Mouse (Mus musculus) cerebellum, adult 9-11 months (tissue): ENCODE results near the gene Ptpn6.

Source experiments
- DNase-seq: peaks from one replicate; pipeline ENCODE4 v3.0.0; 2022

Gene Ptpn6

DNA sequence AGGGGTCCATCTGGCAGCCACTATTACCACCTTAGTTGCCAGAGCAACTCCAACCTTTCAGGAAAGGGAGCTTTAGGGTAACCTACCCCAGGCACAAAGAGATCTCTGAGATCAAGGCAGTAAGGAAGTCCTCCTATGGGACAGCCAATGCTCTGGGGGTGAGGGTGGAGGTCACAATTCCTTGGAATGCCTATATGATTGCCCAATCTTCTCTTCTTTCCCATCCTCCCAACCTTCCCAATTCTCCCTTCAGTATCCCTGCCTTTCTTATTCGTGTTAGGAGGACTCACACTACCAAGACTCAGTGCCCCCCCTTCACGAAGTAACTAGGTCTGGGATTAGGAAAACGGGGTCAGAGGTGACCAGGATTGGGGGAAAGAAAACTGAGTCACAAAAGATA is 16.8 kb upstream of the Ptpn6 start:
- no peak for DNase-seq

DNA sequence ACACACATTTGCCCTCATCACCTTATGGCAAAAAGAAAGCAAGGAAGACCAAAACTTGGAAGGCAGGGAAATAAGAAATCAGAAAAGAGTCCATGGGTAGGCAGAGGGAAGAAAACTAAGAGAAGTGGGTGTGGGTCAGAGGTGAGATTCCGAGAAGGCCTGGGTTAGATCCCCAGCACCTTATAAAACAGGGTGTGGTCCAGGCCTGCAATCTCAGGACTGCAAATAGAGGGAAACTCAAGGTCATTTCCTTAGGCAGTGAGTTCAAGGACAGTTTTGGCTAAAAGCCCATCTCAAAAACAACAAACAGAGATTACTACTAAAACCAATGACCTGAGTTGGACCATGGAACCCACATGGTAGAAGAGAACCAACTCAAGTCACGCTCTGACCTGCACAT is 15.3 kb upstream of the Ptpn6 start:
- no peak for DNase-seq

DNA sequence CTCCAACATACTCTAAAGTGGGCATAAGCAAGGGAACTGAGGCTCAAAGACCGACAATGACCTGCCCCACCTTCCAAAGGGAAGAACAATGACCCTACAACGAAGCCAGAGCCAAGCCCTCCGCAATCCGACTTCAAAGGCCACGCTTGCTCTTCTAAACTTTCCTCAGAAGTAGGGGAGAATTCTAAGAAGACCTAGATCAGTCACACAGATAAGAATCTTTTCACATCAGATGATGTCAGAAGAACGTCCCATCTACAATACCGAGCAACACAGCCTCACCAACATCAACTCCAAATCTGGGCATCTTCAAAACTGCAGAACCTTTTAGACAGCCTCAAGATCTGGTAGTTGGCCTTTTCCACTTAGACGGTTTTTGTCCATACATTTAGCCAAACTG is 11.9 kb upstream of the Ptpn6 start:
- no peak for DNase-seq

DNA sequence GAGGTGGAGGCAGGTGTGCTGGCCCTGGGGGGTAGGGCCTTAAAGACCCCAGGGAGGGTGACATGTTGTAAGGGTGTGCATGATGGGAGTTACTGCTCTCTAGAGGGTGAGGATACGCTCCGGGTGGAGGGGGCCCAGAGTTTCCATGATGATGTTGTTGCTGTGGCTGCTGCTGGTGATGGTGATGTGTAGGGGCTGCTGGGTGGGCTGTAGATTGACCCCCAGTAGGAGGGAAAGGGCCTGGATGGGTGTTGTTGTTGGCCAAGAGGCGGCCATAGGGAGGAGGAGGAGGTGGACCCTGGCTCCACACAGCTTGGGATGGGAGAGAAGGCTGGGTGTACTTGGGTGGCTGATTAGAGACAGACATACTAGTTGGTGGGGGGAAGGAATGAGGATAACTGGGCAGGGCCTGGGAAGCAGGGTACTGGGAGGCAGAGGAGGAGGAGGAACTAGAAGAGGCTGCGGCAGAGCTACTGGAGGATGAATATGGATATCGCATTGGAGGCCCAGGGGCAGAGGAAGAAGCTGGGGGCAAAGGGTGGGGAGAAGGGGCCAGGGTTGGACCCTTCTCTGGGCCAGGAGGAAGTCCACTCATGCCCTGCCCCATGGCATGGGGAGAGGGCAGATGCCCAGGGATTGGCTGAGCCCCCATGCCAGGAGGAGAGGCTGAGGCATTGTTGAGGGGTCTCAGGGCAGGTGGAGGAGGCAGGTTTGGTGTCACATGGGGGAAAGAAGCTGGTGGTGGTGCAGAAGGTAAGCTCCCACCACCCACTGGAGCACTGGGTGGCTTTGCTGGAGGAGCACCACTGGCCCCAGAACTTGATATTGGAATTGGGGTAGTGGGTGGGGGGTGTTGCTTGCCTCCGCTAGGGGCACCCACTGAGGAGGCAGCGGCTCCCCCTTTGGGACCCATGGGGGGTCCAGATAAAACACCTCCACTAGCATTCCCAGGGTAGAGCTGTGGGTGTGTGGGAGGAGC is 8.4 kb upstream of the Ptpn6 start:
- peak; percentile 67 for DNase-seq

DNA sequence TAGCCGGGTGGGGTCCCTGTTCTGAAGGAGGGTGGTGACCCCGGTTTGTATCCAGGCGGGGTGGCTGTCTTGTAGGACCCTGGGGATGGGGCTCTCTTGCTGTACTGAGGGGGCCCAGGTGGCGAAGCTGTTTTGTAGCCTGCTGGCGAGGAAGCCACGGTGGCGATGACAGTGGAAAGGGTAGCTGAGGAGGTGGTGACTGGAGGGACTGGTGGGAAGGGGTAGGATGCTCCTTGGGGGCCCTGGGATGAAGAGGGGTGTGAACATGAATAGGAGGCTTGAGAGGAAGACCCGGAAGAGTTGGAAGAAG is 7.7 kb upstream of the Ptpn6 start:
- no peak for DNase-seq

DNA sequence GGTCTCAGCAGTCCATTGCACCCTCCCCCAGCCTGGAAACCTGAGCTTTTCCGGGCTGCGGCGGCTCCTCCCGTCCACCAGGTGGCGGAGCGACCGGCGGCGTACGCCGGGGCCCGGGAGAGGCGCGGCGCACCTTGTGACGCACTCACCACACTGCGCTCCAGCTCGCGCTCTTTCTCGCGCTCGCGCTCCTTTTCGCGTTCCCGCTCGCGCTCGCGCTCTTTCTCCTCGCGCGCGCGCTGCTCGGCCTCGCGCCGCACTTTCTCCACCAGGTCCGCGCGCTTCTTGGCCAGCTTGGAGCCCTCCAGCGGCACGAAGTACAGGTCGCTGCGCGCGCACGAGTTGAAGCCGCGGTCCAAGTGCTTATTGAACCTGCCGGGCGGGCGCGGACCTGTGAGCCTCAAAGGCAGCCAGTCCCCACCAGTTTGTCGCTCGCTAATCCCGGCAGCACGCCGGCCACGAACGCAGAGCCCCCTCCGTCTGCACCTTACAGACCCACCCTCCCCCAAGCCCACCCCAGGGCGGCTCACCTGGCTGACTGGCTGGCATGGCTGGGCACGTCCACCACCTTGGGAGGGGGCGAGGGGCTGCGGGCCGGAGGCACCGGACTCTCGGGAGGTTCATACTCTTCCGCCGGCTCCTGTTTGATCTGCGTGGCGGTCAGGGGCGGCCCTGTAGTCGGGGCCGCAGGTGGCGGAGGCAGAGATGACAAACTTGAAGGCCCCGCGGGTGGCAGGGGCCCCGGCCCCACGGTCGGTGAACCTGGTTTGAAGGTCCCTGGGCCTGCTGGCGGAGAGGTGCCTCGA is 7.2 kb upstream of the Ptpn6 start:
- peak; percentile 97 for DNase-seq

DNA sequence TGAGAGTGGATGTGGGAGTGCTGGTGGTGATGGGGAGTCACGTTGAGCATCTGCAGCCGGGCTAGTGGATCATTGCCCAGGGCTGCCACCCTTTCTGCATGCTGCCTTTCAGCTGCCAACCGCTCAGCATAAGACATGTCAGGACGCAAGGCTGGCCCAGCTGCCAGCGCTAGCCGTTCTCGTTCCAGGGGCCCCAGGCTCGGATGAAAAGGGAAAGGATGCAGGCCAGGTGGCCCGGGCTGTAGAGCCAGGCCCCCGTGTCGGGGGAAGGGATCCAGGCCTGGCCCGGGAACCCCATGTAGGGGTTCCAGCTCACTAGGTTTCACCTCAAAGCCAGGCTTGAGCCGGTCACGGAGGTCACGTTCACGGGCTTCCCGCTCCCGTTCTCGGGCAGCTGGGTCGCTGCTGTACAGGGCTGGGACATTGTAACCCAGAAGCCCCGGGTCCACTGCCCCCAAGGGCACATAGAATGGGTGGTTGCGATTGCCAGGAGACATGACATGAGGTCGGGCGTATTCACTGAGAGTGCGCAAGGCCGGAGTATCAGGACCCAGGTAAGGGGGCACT is 6.3 kb upstream of the Ptpn6 start:
- DNase-seq: peak; percentile 86

DNA sequence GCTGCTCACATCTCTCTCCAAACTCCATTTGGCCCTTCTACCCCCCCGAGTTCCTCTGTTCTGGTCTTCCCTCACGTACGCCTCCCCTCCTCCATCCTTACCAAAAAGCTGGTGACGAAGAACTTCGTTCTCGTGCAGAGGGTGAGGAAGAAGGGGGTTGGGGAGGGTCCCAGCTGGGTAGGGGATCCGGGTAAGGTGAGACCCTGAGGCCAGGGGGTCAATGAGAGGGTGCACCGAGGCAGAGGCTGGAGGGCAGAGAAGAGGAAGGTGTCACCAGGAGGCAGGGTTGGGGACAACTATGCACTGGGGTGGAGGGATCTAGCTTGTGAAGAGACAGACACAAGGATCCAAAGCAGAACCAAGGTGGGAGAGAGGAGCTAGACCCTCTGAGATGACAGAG is 5.1 kb upstream of the Ptpn6 start:
- peak; percentile 66 for DNase-seq

DNA sequence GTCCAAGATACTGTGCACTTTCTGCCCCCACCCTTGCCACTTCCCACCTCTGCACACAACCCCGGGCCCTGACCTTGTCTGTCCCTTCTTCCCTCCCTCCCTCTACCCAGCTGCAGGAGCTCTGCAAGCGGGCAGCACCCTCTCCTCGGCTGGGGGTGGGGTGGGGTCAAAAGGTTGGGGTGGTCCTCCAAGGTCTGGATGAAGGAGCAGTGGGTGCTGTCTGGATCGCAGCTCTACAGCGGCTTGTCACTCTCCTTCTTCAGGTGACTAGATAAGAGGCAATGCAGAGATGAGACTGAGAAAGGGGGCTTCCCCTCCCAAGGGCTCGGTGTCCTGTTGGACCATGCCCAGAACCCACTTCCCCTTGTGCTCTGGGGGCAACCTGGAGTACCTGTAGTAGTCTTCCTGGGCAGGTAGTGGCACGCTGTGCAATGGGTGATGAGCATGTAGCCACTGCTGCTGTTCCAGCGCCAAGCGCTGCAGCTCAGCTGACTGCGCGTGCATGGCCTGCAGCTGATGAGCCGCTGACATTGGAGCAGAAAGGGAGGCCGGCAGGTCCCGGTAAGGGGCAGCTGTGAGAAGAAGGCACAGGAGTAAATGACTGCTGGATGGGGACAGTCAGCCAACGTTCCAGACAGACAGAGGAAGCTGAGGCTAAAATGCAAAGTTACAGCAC is 4.5 kb upstream of the Ptpn6 start:
- DNase-seq: peak; percentile 72

DNA sequence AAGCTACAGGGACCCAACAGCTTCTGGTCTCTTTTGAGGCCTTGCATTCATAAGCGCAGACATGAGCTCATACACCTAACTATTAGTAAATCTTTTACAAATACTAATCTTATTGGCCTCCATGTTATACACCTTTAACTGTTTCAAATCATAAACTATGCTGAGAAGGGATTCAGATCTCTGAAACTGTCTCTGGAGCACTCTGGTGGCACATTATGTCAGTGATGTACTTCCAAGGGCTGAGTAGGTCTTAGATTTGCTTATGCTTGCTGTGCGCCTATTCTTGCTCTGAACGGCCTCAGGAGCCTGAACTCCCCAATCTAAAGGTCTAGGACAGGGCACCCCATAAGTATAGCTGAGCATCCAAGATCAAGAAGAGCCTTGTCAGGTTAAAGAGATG is 3.3 kb upstream of the Ptpn6 start:
- DNase-seq: no peak

DNA sequence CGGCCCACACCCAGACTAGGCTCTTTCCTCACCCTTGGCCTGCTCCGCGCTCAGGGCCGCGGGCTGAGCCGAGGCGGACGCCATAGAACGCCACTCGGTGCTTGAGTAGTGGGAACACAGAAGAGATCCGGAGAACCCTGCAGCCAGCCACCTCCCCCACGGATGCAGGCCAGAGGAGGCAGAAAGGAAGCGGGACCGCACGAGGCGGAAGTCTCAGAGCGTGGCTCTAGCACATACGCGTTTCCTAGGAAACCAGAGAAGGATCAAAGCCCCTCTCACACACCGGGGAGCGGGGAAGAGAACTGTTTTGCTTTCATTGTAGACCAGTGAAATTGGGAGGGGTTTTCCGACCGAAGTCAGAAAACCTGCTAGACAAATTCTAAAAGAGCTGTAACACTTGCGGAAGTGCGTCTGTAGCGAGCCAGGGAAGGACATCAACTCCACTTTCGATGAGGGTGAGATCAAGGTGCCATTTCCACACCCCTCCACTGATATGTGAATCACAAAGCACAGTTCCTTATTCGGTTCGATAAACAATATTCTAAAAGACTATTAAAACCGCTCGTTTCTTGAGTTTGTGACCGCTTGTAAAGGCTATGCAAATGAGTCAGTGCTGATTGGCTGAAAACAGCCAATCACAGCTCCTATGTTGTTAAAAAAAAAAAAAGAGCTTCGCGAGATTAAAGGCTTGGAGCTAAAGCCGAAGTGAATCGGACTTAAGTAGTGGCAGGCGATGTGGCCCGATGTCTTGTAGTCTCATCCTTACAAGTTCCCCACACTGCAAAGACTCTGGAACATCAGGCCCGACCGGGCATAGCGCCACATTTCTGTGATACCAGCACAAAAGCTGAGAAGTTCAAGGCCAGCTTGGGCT is 2.6 kb upstream of the Ptpn6 start, which contains the start of gene Grcc10:
Gene Grcc10, minus strand, starts transcription at position 487 of the 874 bp plus-strand sequence.
- DNase-seq: peak; percentile 92

DNA sequence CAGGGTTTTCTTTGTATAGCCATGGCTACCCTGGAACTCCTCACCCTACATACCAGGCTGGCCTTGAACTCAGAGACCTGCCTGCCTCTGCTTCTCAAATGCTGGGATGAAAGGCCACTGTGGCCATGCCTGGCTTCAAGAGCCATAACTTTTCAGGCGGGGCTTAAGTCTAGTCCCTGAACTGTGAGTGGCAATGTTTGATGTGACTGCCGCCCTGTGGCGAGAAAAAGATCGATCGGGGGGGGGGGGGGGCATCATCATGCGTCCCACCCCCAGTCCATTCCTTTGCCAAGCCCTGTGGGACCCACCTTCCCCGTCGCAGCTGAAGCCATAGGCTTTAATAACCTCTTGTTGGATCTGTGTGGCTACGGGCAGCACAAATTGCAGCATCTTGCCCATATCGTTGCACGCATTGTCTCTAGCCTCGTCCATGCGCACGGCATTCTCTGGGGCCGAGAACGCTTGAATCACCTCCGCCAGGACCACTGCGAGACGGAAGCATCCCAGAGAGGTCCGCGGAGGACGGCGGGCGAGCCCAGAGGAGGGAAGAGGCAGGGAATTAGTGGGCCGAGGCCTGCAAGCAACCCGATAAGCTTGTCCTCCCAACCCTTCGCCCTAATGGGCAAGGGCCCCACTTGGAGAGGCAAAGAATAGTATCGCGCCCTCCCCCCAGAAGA is 1.8 kb upstream of the Ptpn6 start:
- peak; percentile 73 for DNase-seq

DNA sequence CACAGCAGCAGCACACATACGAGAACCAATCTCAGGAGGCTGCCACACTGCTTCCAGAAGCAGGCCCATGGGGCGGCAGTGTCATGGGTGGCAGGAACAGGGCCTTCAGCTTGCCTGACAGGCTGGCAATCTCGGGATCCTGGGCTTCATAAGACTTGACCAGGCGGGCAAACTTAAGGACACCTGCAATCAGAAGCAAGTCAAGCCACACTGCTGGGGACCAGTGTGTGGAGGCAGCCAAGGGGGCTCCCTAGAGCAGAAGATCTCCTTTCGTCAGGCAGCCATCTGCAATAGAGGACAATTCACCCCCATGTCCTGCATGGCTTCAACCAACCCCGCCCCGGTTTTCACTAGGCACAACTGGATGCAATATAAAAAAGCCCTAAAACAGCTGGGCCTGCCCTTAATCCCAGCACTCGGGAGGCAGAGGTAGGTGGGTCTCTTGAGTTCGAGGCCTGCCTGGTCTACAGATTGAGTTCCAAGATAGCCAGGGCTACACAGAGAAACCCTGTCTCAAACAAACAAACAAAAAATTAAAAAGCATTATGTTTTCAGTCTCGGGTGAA is 800 bp upstream of the Ptpn6 start:
- peak; percentile 53 for DNase-seq

DNA sequence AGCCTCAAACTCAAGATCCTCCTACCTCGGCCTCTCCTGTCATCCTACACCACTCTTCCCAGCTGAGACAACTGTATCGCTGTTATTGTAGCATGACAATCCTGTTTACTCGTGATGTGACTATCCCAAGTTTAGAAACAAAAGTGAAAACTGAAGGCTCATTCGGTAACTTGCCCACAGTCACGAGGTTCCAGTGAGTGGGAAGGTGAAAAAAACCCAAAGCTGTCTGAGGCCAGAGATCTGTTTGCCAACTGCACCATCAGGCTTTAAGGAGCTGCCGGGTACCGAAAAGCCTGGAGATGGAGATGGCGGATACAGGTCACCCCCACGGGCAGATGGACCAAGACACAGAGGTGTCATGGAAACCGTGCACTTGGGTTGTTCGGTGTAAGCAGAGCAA is 1.5 kb downstream of the Ptpn6 start:
- DNase-seq: no peak

DNA sequence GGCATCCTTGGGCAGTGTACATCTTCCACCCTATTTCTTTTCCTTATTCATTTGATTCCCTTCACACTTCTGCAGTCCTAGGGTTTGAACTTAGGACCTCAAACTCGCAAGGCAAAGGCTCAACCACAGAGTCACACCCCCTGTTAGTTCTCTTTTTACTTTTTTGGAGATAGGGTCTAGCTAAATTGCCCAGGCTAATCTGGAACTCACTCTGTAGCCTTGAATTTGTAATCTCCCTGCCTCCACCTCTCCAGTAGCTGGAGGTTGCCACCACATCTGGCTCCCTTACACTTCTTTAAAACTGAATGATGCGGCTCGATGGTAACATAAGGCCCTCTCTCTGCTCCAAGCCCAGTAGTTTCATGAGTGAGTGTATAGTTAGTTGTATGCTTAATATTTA is 4.1 kb downstream of the Ptpn6 start:
- DNase-seq: no peak

DNA sequence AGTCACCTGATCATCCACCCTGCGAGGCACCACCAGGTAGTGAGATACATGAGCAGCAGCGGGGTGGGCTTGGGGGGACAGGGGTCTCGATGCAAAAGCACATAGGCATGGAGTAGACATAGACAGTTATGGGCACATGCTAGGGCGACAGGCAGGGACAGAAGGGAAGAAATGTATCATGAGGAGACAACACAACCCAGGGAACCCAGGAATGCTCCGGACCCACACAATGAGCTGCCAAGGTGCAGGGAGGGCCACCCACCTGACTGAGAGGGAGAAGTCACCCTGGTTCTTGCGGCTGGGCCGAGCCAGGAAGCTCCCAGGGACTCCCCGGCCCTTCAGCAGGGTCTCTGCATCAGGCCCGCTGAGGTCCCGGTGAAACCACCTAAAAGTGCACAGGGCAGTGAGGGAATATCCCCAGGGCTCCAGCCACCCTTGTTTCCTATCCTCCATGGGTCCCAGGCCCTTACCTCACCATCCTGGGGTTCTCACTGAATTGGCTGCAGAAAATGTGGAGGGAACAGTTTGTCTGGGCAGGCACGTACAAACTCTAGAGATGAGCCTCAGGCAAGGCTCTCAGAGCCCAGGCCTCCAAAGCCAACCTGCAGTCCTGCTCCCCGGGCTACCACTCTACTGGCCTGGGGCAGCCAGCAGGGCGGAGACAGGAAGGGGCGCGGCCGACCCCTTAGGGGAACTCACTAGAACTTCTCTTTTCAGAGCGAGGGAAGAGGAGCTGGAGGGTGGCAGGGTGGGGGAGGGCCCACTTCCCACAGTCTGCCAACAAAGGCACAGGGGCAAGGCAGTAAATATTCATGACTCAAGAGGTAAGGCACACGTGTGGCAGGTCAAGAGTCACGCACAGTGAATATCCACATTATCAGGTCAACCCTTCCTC is 5.8 kb downstream of the Ptpn6 start:
- DNase-seq: no peak

DNA sequence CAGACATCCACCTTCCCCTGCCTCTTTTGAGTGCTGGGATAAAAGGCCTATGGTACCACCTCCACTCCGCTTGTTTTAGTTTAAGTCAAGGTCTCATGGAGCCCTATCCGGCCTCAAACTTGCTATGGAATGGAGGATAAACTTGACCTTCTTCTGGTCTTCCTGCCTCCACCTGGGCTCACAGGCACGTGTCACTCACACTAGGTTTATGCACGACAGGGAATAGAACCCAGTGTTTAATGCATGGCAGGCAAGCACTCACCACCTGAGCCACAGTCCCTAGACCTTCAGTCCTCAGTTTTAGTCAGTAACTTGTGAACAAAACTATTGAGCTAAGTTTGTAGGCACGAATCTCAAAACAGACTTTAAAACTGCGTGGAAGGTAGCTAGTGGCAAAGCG is 7.5 kb downstream of the Ptpn6 start:
- DNase-seq: no peak

DNA sequence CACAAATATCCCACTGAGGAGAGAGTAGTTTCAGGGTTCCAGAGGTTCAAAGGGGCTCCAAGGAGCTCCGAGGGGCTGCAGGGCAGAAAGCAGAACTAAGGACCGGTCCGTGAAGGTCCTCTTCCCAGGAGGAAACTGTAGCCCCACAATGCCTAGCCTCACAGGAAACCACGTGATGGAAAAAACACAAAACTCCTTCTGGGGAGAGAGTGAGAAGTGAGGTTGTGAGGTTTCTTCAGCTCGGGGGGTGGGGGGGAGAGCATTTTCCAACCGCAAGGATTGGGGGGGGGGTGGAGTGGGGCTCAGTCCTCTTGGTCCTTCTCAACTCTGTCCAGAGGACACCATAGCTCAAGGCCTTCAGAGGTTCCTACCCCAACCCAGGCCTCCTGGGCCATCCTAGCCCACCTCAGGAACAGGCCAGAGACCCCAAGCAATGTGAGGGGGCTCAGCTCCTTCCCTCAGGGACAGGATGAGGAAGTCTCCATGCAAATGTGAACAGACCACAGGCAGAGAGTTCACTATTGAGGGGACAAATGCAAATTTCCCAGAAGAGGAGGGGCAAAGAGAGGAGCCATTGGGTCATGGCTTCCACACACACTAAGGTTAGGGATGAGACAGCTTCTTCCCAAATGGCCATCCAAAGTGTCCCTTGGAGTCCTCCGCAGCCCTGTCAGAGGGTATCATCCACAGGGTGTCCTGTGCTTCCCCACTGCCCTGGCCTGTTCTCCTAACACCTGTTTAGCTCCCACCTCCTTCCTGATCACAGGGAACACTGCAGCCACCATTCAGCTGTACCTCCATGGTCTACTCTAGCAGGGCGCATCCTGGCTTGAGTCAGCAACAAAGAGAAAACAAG is 8.4 kb downstream of the Ptpn6 start:
- no peak for DNase-seq

DNA sequence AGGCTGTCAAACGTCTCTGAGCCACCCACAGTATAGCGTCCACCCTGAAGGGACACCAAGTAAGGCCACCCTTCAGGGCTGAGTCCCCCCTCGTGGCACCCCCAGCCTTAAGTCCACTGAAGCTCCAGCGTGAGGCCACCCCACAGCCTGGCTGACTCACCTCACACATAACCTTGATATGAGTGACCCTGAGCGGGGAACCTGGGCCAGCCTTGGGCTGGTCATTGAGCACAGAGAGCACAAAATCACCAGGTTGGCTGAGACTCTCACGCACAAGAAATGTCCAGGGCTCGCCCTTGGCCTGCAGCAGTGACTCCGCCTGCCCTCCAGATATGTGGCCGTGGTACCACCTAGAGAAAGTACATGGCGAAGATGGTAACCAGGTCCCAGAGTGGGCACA is 9.9 kb downstream of the Ptpn6 start:
- no peak for DNase-seq
